Mouse (Mus musculus): Measurements from ENCODE around the gene Dnah2.
A peak's percentile ranks its signal among the peaks of the same experiment; 100 is the strongest.

GRCm38 (mm10) chr11:69534990-69535389 is 13.9 kb downstream of the Dnah2 start:
- TF ChIP-seq RCOR1 (conservative IDR thresholded peaks at IDR 0.05; ENCODE audit: low read depth, low read length) (no peak), KAT2A (IDR thresholded peaks at IDR 0.05; ENCODE audit: insufficient replicate concordance, low read length) (no peak), USF1 (IDR thresholded peaks at IDR 0.05; ENCODE audit: low read depth, low read length) (no peak), CTCF (conservative IDR thresholded peaks at IDR 0.05 in 1 of 2, IDR thresholded peaks at IDR 0.05 in 1 of 2; ENCODE audit: low read depth in 2 of 2, low read length in 2 of 2) (peak in 1 of 2 experiments; percentile 53; a peak in 2 of 4 replicates), EP300 (IDR thresholded peaks at IDR 0.05; ENCODE audit: low read length) (no peak)
